Mouse (Mus musculus) heart, postnatal 14 days (tissue): ENCODE measurements at regions not wholly inside any gene's neighbourhood (a gene's known extent, or its start where the extent isn't known, plus 50 kb on each side); places are given as distances from the start of the nearest gene placed in this dataset.

ENCODE experiments used
- DNase-seq, 2 experiments: peaks; one replicate each; pipeline ENCODE4 v3.0.0; 2021 to 2022
- intact Hi-C: fragments of 180-260 bp; cut with DNase I; formaldehyde crosslinking; loops from one replicate; pipeline ENCODE4 v1.15.1; 2025

DNA sequence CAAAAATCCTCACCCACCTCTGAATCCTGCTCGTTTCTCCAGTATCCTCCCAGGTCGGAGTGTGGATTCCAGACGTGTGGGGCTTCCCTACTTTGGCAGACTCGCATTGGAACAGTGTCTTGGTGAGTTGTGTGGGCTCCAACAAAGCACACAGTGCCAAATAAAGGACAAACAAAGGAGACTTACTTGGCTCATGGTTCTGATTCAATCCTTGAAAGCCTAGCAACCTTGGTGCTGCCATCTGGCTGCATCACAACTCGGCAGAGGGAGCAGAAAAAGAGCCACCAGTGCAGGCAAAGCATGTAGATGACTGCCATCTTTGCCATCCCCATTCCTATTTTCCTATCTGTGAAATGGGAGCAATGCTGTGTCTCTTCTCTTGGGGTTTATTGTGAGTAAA lies 64.0 kb downstream of the Il9r start:
- DNase-seq = no peak
- intact Hi-C loops = loop anchor here (10.0 kb wide), 1 partner anchor 131 kb away; the partner anchor contains the start of gene Nsg2

GRCm38 (mm10) chr11:32133996-32134395 lies 66.1 kb downstream of the Il9r start:
- no peak for DNase-seq
- intact Hi-C loops = loop anchor here (10.0 kb wide), 1 partner anchor 129 kb away; the partner anchor contains the start of gene Nsg2

DNA sequence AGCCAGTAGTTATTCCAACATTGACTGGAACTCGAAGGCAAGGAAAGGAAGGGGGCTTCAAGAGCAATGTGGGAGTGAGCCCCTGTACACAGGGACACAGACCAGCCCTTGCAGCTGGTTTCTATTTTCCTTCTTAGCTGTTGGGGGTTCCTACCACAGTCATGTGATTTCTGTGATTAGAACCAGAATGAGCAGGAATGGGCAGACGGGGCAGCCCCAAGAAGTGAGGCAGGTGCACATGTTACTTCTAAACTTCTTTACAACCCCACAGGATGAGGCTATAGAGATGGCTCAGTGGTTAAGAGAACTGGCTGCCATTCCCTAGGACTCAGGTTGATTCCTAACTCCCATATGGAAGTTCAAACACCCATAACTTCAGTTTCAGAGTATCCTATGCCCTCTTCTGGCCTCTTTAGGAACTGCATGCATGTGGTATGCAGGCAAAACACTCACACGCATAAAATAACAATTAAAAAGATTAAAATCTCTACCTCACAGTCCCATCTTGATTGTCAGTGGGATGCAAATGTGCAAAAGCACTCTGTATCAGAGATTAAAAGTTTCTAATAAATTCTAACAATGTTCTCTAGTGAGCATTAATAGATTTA lies 68.0 kb downstream of the Il9r start:
- intact Hi-C loops = loop anchor here (10.0 kb wide), 1 partner anchor 127 kb away; the partner anchor contains the start of gene Nsg2
- DNase-seq = peak in 1 of 2 experiments; percentile 21

- no peak for DNase-seq
- intact Hi-C loops = no loop called here
These were observed 71.5 kb downstream of the Il9r start for GRCm38 (mm10) chr11:32128551-32128950.

DNA sequence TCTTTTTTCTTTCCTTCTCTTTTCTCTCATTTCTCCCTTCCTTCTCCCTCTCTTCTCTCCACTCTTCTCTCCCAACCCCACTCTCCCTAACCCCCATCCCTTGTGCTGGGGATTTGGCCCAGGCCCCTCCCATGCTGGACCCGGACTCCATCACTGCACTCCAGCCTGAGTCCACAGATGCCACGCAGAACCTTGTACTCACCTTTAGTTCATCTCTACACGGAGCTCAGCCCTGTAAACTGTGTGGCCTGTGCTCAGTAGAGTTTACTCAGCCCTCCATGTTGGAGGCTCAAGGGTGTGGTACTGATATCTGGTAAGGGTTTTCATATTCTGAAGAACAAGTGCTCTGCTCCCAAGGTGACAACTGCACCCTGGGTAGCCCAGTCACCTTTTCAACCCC lies 72.1 kb downstream of the Il9r start:
- intact Hi-C loops = no loop called here

GRCm38 (mm10) chr11:32127401-32127817 lies 72.7 kb downstream of the Il9r start:
- DNase-seq = no peak

More for the DNA sequence above, 72.1 kb downstream of the Il9r start:
- no peak for DNase-seq

DNA sequence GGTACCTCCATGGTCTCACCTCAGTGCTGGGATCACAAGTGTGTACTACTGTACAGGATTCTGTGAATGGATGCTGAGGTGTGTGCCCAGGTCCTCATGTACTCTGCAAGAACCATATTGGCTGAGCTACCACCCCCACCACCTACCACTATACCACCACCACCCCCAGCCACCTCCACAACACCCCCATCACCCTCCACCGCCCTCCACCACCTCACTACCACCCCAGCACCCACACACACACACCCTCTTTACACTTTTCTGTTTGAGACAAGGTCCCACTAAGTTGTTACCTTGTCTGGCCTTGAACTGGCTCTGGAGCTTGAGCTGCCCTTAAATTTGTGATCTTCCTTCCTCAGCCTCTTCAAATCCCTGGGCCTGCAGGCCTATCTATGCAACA lies 73.3 kb downstream of the Il9r start:
- intact Hi-C loops = no loop called here
- no peak for DNase-seq

More at GRCm38 (mm10) chr11:32127401-32127817, 72.7 kb downstream of the Il9r start:
- intact Hi-C loops = no loop called here

DNA sequence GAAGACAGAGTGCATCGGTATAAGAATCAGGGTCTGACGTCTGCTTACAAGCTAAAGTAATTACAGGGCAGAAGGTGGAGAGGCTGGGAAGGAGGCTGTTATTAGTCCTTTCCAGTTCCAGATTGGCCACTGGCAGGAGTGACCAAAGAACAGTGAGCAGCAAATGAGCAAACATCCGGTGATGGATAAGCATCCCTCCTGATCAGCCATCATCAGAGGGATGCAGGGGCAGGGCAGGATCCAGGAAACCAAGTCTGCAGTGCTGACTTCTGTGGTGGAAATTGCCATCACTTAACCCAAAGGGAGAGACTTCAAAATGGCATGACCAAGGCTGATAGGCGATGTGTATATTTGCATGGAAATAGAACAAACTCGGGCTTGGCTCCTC lies 73.8 kb downstream of the Il9r start:
- DNase-seq = no peak

DNA sequence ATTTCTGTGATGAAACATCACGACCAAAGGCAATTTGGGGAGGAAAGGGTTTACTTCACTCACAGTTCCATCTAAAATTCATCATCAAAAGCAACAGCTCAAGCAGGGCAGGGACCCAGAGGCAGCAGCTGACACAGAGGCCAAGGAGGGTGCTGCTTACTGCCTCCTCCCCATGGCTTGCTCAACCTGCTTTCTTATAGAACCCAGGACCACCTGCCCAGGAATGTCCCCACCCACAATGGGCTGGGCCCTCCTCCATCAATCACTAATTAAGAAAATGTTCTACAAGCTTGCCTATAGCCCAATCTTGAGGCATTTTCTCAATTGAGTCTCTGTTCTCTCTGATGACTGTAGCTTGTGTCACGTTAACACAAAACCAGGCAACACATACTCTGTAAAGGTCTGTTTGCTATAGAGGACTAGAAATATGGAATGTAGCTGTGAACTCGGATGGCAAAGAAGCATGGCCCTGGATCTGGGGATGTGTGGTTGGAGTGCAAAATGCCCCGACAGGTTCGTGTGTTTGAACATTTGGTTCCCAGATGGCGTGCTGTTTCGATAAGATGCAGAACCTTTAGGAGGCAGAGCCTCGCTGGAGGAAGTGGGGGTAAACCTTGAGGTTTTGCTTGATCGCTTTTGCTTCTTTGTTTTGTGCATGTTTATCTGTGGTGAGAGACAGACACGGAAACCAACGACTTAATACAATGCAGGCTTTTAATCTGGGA lies 74.3 kb downstream of the Il9r start:
- no peak for DNase-seq
- intact Hi-C loops = no loop called here

More for the DNA sequence above, 73.8 kb downstream of the Il9r start:
- intact Hi-C loops = no loop called here

GRCm38 (mm10) chr11:32120596-32120995 lies 79.5 kb downstream of the Il9r start:
- intact Hi-C loops = no loop called here
- no peak for DNase-seq

DNA sequence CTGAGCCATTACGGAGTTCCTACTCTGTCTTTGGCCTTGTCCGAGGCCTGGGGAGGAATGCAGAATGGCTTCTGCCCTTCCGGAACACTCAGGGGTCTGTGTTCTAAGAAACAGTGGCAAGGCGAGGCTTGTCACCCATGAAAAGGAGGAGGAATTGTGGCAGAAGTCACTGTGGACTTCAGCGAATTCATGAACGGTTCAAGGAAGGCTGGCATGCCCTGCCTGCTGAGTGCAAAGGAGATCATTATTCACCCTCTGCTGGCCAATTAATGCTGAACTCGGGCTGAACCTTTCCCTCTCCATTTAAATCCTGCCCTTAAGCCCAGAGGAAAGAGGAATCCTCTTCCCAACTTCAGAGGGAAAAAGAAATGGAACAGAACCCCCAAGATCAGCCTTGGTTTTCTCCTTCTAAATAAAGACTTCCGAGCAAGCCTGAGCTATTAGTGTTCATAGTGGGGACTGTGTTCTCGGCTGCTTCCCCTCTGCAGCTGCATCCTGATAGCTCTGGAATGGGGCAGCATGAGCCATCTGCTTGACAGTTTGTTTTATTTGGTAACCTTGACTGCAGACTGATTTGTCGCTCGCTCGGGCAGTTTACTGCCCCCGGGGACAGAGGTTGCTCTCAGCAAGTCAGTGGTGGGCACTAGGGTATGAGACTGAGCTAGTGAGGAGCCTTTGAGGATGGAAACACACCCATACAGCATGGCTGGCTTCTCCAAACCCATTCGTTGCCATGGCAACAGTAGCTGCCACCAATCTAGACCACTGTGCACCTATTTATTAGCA lies 81.0 kb downstream of the Il9r start:
- DNase-seq = no peak
- intact Hi-C loops = no loop called here

DNA sequence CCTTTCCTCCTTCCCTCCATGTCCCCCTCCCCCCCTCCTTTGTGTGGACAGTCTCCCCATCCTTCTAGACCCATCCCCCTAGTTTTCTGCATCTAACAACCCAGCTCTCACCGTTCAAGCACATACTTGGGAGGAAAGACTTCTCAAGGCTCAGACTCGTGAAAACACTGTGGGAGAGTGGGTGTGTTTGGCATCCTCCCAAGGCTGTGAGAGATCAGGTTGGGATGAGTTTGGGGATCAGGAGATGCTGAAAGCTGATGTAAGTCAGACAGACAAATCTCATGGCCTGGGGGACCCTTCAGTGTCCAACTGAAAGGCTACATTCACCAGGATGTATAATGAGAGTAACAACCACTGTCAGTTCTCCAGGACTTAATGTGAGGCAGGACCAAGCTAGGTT lies 82.1 kb downstream of the Il9r start:
- no peak for DNase-seq
- intact Hi-C loops = no loop called here

DNA sequence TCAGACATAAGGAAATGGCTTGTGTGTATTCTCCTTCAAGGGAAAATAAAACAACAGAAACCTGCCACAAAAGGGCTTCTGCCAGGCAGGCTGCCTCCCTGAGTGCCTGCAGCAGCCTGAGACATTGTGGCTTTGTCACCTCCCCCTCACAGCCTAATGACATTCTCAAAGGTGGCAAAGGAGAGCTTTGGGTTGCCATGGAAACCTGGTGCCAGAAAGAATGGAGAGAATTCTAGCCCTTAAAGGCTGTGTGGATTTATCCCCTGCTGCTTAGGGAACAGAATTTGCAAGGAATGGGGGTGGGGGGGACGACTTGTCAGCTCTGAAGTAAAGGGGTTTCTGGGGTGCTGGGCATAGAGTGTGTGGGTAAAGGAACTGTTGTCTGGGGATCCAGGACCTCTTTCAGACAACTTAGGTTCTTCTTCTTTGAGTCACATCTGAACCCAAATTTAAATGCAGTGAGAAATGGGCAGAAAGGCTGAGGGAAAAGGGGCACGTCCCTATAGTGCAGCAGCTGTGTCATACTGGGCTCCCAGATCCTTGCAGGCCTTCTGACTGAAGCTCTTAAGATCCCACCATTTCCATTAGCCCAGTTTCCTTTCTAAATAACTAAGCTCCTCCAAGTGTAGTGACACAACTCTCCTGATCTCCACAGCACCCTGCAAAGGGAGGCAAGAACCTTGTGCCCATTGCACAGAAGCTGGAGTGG lies 86.8 kb downstream of the Il9r start:
- intact Hi-C loops = no loop called here
- DNase-seq = no peak

DNA sequence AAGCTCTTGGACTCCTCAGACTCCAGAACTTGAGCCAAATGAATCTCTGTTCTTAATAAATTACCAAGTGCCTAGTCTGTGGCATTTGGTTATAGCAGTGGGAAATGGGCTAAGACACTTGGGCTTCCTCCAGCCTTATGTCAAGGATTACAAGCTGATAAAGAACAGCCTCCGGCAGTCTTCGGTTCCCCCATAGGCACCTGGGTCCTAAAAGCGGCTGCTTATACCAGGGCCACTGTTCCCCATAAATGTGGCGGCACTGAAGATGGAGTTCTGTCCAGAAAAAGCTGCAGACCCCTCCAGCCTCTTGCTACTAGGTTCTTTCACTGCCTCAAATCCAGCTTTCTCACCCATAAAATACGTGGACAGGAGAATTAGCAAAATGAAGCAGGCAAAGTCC lies 87.6 kb downstream of the Il9r start:
- intact Hi-C loops = no loop called here
- DNase-seq = no peak

DNA sequence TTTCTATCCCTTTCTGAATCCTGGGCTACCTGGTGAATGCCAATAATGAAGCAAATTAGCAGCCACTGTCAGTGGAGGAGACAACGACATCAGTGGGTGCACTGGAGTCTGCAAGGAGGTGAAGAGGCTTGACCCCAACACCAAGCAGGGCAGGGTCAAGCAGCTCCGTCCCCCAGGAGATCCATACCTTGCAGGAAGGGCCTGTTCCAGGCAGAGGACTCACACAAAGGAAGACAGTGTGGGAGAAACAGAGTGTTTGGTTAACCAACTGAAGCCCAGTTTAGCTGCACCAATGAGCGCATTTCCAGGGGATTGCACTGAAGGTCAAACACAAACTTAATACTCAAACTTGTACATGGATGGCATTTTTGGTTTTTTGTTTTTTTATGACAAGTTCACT lies 88.2 kb downstream of the Il9r start:
- intact Hi-C loops = no loop called here
- DNase-seq = no peak

GRCm38 (mm10) chr11:32109911-32110310 lies 90.2 kb downstream of the Il9r start:
- DNase-seq = no peak
- intact Hi-C loops = no loop called here
